Mouse (Mus musculus): ENCODE measurements at regions not wholly inside any gene's neighbourhood (a gene's known extent, or its start where the extent isn't known, plus 50 kb on each side); places are given as distances from the start of the nearest gene placed in this dataset.
"Not testable (repeated sequence)": the region's sequence is repeated elsewhere in the genome, so short reads cannot be mapped to it uniquely, and the experiment has no call there.

DNA sequence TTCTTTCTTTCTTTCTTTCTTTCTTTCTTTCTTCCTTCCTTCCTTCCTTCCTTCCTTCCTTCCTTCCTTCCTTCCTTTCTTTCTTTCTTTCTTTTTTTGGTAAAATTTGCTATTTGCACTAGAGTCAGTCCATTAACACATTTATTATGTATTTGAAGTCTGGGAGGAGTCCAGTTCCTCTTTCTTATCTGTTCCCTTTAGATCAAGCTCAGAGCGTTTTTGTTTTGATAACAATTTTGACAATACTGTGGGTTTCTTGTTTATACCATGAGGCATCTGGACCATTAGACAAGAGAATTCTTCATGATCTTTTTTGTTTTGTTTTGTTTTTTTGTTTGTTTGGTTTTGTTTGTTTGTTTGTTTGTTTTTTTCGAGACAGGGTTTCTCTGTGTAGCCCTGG, 52.3 kb upstream of the Cttnbp2 start:
- not testable (repeated sequence) for H3K36me3 ChIP-seq; H3K27ac ChIP-seq (replicated peaks); H3K4me2 ChIP-seq; ATAC-seq (ENCODE audit: extremely low read depth, insufficient number of reproducible peaks, low FRiP score, low TSS enrichment); H3K9ac ChIP-seq; H3K9me3 ChIP-seq; H3K4me3 ChIP-seq; H3K4me1 ChIP-seq; H3K27me3 ChIP-seq (replicated peaks)
- 57% methylated on average over 2 of the region's 2 CpGs for WGBS

DNA sequence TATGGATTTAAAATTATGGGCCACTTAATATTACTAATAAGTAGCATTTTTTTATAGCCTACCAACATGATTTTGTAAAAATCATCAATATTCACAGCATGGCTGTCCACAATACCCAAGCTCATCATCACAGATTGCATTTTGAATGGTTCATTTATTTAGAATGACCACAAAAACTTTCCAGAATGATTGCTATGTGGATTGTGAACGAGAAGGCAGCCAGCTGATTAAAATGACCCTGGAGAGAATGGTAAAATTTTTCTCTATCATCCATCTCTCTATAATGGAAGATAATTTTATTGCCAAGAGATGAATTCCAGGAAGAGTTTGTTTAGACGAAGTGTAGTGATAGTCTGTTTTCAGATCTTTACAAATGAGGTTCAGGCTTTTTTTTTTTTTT, 54.6 kb upstream of the Cttnbp2 start:
- ATAC-seq (ENCODE audit: extremely low read depth, insufficient number of reproducible peaks, low FRiP score, low TSS enrichment), result no peak
- H3K4me2 ChIP-seq, result no peak overlapping the region
- no peak overlapping the region for H3K4me3 ChIP-seq
- H3K9ac ChIP-seq, result no peak overlapping the region
- H3K9me3 ChIP-seq, result no peaks in the 10 kb centered on the region; the same call in 1 of the 2 replicates
- H3K36me3 ChIP-seq, result no peaks in the 10 kb centered on the region
- H3K27ac ChIP-seq (replicated peaks), result no peak overlapping the region
- H3K27me3 ChIP-seq (replicated peaks), result no peaks in the 10 kb centered on the region
- WGBS, result 70% methylated on average over 2 of the region's 2 CpGs
- no peaks in the 10 kb centered on the region for H3K4me1 ChIP-seq

DNA sequence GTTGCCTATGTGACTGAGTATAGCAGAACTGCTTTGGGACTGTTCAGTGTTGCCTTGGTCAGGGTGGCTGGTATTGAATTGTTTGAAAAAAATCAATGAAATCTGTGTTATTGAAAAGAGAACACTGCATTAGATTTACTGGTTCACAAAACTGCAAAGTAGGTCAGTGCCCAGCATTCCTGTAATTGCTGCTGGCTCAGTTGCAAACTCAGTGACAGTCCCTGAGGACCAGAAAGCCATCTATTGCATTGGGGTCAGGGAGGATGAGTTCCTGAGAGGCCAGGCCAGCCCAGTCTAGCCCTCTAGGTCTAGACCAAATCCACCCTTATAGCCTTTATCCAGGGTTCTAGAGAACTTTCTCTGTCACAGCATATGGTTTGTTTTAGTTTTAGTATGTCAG, 63.9 kb upstream of the Cttnbp2 start:
- H3K4me1 ChIP-seq, result no peaks in the 10 kb centered on the region

DNA sequence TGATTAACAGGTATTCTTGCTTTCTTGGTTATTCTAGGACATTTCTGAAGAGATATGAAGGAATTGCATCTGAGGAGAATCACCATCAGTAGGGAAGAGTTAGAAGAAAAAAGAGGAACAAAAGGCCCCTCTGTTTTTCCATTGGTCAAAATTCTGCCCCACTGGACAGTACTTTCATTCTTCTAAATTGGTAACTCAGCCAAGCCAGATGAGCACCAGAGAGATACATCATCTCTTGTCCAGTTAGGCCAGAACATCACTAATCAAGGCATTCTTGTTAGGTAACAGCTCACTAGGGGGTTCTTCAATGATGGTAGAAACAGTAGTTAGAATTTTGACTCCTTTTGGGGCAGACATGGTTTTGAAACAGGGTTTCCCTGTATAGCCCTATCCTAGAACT, 74.8 kb upstream of the Cttnbp2 start:
- Histone ChIP-seq H3K9me3 (no peaks in the 10 kb centered on the region), H3K27ac (replicated peaks) (no peak overlapping the region), H3K9ac (no peak overlapping the region), H3K36me3 (no peaks in the 10 kb centered on the region), H3K4me3 (no peak overlapping the region), H3K4me1 (no peaks in the 10 kb centered on the region), H3K27me3 (replicated peaks) (no peaks in the 10 kb centered on the region), H3K4me2 (no peak overlapping the region)
- no peak for ATAC-seq (ENCODE audit: extremely low read depth, insufficient number of reproducible peaks, low FRiP score, low TSS enrichment)

More for the DNA sequence above, 63.9 kb upstream of the Cttnbp2 start:
- H3K27ac ChIP-seq (replicated peaks), result no peak overlapping the region
- H3K9ac ChIP-seq, result no peak overlapping the region
- no peaks in the 10 kb centered on the region for H3K27me3 ChIP-seq (replicated peaks)
- no peak overlapping the region for H3K4me2 ChIP-seq
- ATAC-seq (ENCODE audit: extremely low read depth, insufficient number of reproducible peaks, low FRiP score, low TSS enrichment), result no peak
- no peaks in the 10 kb centered on the region for H3K9me3 ChIP-seq
- no peak overlapping the region for H3K4me3 ChIP-seq
- no peaks in the 10 kb centered on the region for H3K36me3 ChIP-seq

DNA sequence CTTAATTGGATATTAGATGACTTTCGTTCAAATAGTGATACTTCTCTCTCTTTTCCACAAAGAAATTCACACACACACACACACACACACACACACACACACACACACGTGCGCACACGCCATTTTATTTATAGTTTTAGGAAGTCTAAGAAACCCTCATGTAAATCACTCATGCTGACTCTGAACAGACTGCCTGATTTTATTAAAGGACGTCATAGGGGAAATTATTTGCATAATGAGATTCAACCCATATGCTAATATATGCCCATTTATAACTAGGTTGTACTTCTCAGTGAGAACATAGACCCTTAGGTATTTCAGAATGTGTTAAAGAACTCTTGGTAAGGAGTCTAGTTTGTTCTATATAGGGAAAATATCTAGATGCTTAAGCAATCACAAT, 82.0 kb upstream of the Cttnbp2 start:
- H3K4me2 ChIP-seq, result no peak overlapping the region
- no peak overlapping the region for H3K27ac ChIP-seq (replicated peaks)
- H3K36me3 ChIP-seq, result no peaks in the 10 kb centered on the region
- H3K9me3 ChIP-seq, result no peaks in the 10 kb centered on the region
- H3K9ac ChIP-seq, result no peak overlapping the region
- WGBS, result 85% methylated on average over 5 of the region's 5 CpGs
- no peak for ATAC-seq (ENCODE audit: extremely low read depth, insufficient number of reproducible peaks, low FRiP score, low TSS enrichment)
- peaks cover 4% of the 10 kb centered on the region; the same call in 1 of the 2 replicates for H3K4me1 ChIP-seq
- H3K27me3 ChIP-seq (replicated peaks), result no peaks in the 10 kb centered on the region
- H3K4me3 ChIP-seq, result no peak overlapping the region

DNA sequence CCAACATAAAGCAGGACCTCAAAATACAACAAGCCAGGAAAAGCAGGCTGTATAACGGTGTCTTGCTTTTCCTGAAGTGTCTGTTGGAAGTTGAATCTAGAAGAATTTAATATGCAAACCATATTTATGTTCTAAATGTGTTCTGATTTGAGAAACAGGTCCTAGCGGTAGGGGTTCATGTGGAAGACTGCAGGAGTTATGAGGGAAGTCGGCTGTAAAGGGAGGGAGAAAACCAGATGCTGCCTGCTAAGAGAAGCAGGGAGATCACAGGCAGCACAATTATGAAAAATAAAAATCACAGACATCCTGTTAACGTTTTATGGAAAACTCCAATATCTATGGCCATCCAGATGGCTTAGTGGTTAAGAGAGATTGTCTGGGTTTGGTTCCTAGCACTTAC, 85.0 kb upstream of the Cttnbp2 start:
- ATAC-seq (ENCODE audit: extremely low read depth, insufficient number of reproducible peaks, low FRiP score, low TSS enrichment), result no peak
- 69% methylated on average over 4 of the region's 4 CpGs for WGBS
- Histone ChIP-seq H3K9me3 (no peaks in the 10 kb centered on the region), H3K4me1 (peaks cover 16% of the 10 kb centered on the region), H3K27ac (replicated peaks) (no peak overlapping the region), H3K27me3 (replicated peaks) (no peaks in the 10 kb centered on the region), H3K4me2 (no peak overlapping the region), H3K4me3 (no peak overlapping the region), H3K9ac (no peak overlapping the region), H3K36me3 (no peaks in the 10 kb centered on the region)

DNA sequence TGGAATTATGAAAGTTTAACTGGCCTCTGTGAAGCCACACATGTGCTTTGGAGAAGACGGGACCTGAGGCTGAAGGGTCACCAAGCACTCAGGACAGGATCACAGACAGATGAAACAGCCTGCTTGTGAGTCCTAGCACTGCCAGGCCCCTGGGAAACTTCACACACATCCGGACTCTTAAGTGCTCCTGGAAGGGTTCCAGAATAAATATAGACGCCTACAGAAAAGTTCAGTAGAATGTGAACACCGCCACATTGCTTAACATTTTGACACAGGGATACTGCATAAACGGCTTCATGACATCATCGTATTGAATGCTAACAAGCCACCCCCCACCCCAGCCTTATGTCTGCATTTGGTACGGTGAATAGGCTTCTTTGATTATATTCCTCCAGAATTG, 87.3 kb upstream of the Cttnbp2 start:
- Histone ChIP-seq H3K36me3 (no peaks in the 10 kb centered on the region), H3K27ac (replicated peaks) (peak overlapping the region; percentile 62), H3K4me1 (peaks cover 16% of the 10 kb centered on the region), H3K9ac (no peak overlapping the region), H3K27me3 (replicated peaks) (no peaks in the 10 kb centered on the region), H3K4me2 (peak overlapping the region; percentile 49), H3K4me3 (0 out of 2 replicates have a peak overlapping the region, but pooled peaks have one; percentile 5), H3K9me3 (no peaks in the 10 kb centered on the region)
- ATAC-seq (ENCODE audit: extremely low read depth, insufficient number of reproducible peaks, low FRiP score, low TSS enrichment), result peak; percentile 61; the same call in 1 of the 2 replicates
- WGBS, result 17% methylated on average over 7 of the region's 7 CpGs

DNA sequence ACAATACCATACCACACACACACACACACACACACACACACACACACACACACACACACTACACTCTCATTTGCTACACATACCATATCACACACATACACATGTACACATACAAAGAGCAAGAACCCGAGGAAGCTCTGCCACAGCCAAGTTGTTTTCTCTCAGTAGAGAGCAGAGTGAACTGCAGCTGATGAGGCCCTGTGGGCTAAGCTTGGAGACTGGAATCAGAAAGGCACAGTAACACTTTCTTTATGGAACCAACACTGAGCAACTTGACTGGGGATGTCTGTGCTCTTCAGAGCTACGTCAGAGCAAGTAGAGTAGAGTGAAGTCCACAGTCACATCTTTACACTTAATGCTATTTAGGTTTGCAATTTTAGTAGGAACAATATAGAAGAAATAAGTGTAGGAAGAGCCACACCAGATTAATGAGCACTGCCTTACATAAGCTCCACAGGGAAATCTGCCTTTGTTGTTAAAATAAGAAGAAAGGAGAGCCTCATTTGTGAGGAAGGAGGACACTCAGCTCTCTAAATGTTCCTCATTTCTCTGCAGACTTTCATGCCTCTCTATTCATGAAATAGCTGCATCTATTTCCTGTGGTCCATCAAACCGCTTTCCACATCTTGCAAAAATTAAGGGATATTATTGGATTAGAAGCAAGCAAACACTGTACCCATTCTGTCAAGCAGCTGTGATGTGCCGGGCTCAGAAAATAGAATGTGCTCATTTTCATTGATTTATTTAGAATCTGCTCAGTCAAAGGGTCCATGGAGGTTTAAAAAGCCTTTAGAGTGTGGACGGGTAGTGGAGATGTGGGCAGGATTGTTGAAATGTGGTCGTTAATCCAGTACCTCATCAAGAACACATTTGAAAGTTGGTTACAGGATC, 107.0 kb upstream of the Cttnbp2 start:
- H3K27ac ChIP-seq (replicated peaks), result no peak overlapping the region
- no peaks in the 10 kb centered on the region for H3K36me3 ChIP-seq
- H3K4me1 ChIP-seq, result no peaks in the 10 kb centered on the region
- H3K27me3 ChIP-seq (replicated peaks), result no peaks in the 10 kb centered on the region
- H3K4me2 ChIP-seq, result no peak overlapping the region
- H3K9me3 ChIP-seq, result no peaks in the 10 kb centered on the region
- WGBS, result 73% methylated on average over 6 of the region's 6 CpGs
- H3K4me3 ChIP-seq, result no peak overlapping the region
- ATAC-seq (ENCODE audit: extremely low read depth, insufficient number of reproducible peaks, low FRiP score, low TSS enrichment), result no peak
- no peak overlapping the region for H3K9ac ChIP-seq

DNA sequence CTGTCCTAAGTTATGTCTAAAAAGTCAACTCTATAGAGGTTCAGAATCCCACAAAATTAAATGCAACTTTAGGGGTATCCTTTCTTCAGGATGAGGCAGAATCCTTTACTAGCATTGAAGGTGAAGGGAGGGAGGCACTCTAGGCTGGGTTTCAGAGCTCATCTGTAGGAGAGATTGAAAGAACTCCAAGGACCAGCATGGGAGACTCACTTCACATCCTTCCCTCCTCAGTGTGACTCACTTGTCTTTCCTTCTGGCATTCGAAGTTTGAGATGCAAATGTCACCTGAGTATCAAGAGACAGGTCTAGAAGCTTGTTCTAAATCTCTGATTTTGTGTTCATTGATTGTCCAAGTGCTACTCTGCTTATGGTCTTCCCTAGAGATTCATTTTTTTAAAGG, 113.9 kb upstream of the Cttnbp2 start:
- no peak for ATAC-seq (ENCODE audit: extremely low read depth, insufficient number of reproducible peaks, low FRiP score, low TSS enrichment)
- Histone ChIP-seq H3K9me3 (no peaks in the 10 kb centered on the region), H3K4me2 (no peak overlapping the region), H3K4me3 (no peak overlapping the region), H3K4me1 (no peaks in the 10 kb centered on the region), H3K9ac (no peak overlapping the region), H3K36me3 (no peaks in the 10 kb centered on the region), H3K27me3 (replicated peaks) (no peaks in the 10 kb centered on the region), H3K27ac (replicated peaks) (no peak overlapping the region)
- 64% methylated on average over 1 of the region's 1 CpGs for WGBS

DNA sequence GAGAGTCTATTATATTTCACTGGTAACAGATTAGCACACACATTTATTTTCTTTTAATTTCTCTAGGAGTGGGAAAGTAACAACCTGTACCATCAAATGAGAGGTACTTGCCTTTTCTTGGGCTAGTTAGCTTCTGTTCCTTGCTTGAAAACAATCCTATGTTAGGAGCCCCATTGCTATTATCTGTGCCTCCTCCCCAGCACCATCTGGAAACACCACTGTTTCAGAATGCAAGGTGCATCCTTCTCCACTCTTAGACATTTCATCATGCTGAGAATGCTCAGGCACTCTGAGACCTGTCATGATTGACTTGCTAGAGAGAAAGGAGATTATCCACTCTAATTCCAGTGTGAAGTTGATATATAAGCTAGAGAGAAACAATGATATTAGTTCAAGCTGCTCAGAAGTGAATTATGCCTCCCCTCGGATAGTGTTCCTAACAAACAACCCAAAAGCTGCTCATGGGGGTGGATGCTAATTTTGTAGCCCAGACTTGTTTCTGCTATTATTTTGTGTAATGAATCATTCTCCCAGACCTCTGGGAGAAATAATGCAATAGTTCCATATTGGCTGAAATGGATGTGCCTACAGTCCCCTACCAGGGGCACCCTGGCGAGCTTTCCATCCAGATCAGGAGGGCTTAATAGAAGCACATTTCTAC, 119.0 kb upstream of the Cttnbp2 start:
- 84% methylated on average over 2 of the region's 2 CpGs for WGBS
- Histone ChIP-seq H3K36me3 (no peaks in the 10 kb centered on the region), H3K4me2 (no peak overlapping the region), H3K9ac (no peak overlapping the region), H3K27me3 (replicated peaks) (no peaks in the 10 kb centered on the region), H3K4me3 (no peak overlapping the region), H3K4me1 (no peaks in the 10 kb centered on the region), H3K27ac (replicated peaks) (no peak overlapping the region), H3K9me3 (no peaks in the 10 kb centered on the region)
- ATAC-seq (ENCODE audit: extremely low read depth, insufficient number of reproducible peaks, low FRiP score, low TSS enrichment), result no peak

DNA sequence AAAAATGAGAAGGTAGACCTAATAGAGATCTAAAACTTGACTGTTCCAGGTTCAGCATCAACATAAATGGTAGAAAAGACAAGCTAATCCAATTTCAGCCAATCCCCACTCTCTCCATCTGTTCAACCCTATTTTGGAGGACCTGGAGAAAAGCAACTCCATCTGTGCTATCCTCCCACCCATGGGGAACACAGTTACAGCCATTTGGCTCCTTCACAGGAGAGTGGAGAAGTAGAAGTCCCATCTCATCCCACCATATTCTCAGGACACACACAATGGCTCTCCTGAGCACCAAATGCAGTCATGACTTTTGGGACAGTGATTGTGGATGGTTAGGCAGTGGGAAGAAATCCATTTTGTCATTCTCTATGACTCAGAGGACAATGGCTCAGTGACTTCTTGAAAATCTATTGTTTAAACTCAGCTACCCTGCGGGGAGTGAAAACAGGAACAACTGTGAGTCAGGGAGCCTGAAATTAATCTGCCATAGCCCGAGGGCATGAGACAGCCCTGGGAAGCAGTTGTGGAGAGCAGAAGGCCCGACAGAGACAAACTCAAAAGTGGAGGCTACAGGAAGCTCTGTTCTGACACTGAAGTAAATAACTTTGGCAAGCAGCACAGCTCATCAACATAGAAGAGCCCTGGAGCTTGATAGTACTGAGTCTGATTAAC, 125.2 kb upstream of the Cttnbp2 start:
- no peaks in the 10 kb centered on the region for H3K36me3 ChIP-seq
- 40% methylated on average over 3 of the region's 3 CpGs for WGBS
- ATAC-seq (ENCODE audit: extremely low read depth, insufficient number of reproducible peaks, low FRiP score, low TSS enrichment), result no peak
- H3K4me3 ChIP-seq, result no peak overlapping the region
- no peaks in the 10 kb centered on the region for H3K4me1 ChIP-seq
- no peak overlapping the region for H3K9ac ChIP-seq
- H3K9me3 ChIP-seq, result no peaks in the 10 kb centered on the region
- H3K27ac ChIP-seq (replicated peaks), result no peak overlapping the region
- no peak overlapping the region for H3K4me2 ChIP-seq
- no peaks in the 10 kb centered on the region for H3K27me3 ChIP-seq (replicated peaks)
